Mouse (Mus musculus): ENCODE data around the gene Ctsl. TPM values are rescaled to one million over a fixed set of nuclear protein-coding genes. Genes with fewer than 3 reads are reported as not detected.

Ctsl gene
- polyA plus RNA-seq, 1 experiment from 2014 or later, result 125 TPM

DNA sequence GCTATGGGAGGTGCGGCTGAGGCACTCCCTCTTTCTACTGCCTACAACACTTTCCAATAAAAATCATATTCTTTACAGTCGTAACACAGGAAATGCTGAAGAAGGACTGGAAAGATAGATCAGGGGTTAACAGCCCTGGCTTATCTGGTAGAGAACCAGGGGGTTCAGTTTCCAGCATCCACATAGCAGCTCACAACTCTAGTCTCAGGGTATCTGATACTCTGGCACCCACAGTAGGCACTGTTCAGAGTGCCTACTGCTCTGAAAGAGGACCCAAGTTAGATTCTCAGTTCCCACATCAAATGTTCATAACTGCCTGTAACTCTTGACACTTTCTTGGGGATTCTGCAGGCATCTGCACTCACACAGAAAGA lies 57.8 kb downstream of the Ctsl start:
- ATAC-seq (ENCODE audit: low read depth), result peak; percentile 39
- Histone ChIP-seq H3K27me3 (no peaks in the 10 kb centered on the region), H3K4me1 (replicated peaks) (peaks cover 43% of the 10 kb centered on the region), H3K4me3 (replicated peaks) (peak overlapping the region; percentile 70), H3K36me3 (peaks cover 6% of the 10 kb centered on the region), H3K9me3 (replicated peaks) (no peaks in the 10 kb centered on the region), H3K4me2 (peak overlapping the region; percentile 89), H3K27ac (peak overlapping the region; percentile 73), H3K9ac (peak overlapping the region; percentile 64)
- no peak for DNase-seq
- 0% methylated on average over 2 of the region's 2 CpGs for WGBS (ENCODE audit: insufficient replicate concordance)

DNA sequence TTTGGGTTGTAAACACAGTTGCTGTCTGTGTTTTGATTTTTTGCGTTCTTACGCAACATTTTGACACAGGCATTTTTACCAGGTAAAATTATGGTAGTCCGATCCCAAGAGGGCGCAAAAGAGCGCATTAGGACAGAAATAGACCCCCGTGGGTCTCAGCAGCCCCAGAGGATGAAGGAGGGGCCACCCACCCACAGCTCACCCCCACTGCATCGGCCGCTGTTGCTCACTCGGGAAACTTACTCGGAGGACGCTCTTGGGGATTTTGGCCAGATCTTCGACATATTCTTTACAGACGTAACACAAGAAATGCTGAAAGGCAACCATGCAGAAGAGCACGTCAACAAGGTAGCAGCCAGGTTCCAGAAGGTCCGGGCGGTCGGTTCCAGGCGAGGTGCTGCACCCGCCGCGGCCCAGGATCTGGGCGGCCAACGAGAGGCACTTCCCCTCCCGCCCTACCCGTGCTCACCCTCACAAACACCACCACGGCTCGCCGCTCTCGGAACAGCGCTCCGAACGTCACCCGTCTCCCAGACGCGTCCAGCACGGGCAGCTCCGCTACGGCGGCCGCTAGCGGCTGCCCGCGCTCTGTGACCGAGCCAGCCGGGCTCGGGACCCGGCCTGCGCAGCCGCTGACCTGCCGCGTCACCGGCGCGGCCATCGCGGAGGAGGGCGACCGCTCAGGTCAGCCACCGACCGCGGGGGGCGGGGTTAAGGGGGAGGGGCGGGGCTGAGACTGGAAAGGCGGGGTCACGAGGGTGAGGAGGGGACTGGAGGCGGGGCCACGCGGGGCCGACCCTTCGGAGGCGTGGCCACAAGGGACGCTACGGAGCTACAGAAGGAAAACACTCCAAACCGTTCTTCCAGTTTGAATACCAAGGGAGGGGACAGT lies 58.4 kb downstream of the Ctsl start, which contains the start of gene Aaed1:
Aaed1 (minus strand) TSS at position 687 of the 892 bp plus-strand sequence.
- peaks cover 45% of the 10 kb centered on the region for H3K4me1 ChIP-seq (replicated peaks)
- ATAC-seq (ENCODE audit: low read depth) (peak; percentile 94), DNase-seq (peak; percentile 78)
- WGBS (ENCODE audit: insufficient replicate concordance), result under 1% methylated on average over 74 of the region's 74 CpGs
- no peaks in the 10 kb centered on the region for H3K9me3 ChIP-seq (replicated peaks)
- H3K4me2 ChIP-seq, result peak within 1 kb of the TSS; percentile 89
- peak within 1 kb of the TSS; percentile 84 for H3K9ac ChIP-seq
- H3K4me3 ChIP-seq (replicated peaks), result peak within 1 kb of the TSS; percentile 70
- H3K36me3 ChIP-seq, result peaks cover 12% of the 10 kb centered on the region
- H3K27me3 ChIP-seq, result no peaks in the 10 kb centered on the region
- H3K27ac ChIP-seq, result peak within 1 kb of the TSS; percentile 92

DNA sequence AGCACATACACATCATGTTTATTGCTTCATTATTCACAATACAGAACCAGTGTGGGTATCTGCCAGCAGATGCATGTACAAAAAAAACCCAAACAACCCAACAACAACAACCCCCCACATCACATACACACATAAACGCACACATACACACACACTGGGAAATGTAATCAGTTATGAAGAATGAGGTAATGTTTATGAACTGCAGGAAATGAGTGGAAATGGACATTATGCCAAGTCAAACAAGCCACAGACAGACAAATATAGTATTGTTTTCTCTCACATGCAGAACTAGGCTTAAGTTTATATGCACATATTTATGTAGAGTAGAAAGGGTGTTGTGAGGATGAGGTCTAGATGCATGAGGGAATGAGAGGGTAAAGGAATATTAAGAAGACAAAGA lies 59.4 kb downstream of the Ctsl start:
- ATAC-seq (ENCODE audit: low read depth) (no peak), DNase-seq (no peak)
- peak overlapping the region; percentile 84; the same call in 1 of the 2 replicates for H3K9ac ChIP-seq
- peak overlapping the region; percentile 92; the same call in 1 of the 2 replicates for H3K27ac ChIP-seq
- H3K9me3 ChIP-seq (replicated peaks), result no peaks in the 10 kb centered on the region
- peaks cover 17% of the 10 kb centered on the region for H3K36me3 ChIP-seq
- H3K27me3 ChIP-seq, result no peaks in the 10 kb centered on the region
- peak overlapping the region; percentile 70 for H3K4me3 ChIP-seq (replicated peaks)
- peak overlapping the region; percentile 89 for H3K4me2 ChIP-seq
- WGBS (ENCODE audit: insufficient replicate concordance), result 66% methylated on average over 1 of the region's 1 CpGs
- H3K4me1 ChIP-seq (replicated peaks), result peaks cover 48% of the 10 kb centered on the region

DNA sequence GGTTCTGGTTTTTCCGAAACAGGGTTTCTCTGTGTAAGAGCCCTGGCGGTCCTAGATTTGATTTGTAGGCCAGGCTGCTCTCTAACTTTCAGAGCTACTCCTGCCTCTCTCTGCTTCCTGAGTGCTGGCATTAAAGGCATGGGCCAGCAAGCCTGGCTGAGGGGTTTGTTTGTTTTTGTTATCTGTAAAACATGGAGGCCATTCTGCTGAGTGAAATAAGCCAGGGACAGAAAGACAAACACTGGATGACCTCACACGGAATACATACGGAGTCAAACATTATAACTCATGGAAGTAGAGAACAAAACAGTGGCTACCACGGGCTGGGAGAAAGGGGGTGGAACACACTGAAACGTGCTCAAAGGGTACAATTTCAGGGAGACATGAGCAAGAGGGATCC lies 60.1 kb downstream of the Ctsl start:
- DNase-seq, result no peak
- no peak overlapping the region for H3K9ac ChIP-seq
- 57% methylated on average over 6 of the region's 6 CpGs for WGBS (ENCODE audit: insufficient replicate concordance)
- 0 out of 2 replicates have a peak overlapping the region, but pooled peaks have one; percentile 29 for H3K27ac ChIP-seq
- no peaks in the 10 kb centered on the region for H3K9me3 ChIP-seq (replicated peaks)
- H3K27me3 ChIP-seq, result no peaks in the 10 kb centered on the region
- peak overlapping the region; percentile 9 for H3K4me3 ChIP-seq (replicated peaks)
- peak overlapping the region; percentile 89 for H3K4me2 ChIP-seq
- H3K4me1 ChIP-seq (replicated peaks), result peaks cover 46% of the 10 kb centered on the region
- peaks cover 17% of the 10 kb centered on the region for H3K36me3 ChIP-seq
- no peak for ATAC-seq (ENCODE audit: low read depth)

- H3K9me3 ChIP-seq (replicated peaks), result no peaks in the 10 kb centered on the region
- no peak overlapping the region; the same call in 1 of the 2 replicates for H3K9ac ChIP-seq
- peaks cover 47% of the 10 kb centered on the region for H3K4me1 ChIP-seq (replicated peaks)
- 11% methylated on average over 11 of the region's 11 CpGs for WGBS (ENCODE audit: insufficient replicate concordance)
- DNase-seq (no peak), ATAC-seq (ENCODE audit: low read depth) (no peak)
- peak overlapping the region; percentile 89 for H3K4me2 ChIP-seq
- H3K36me3 ChIP-seq, result peaks cover 17% of the 10 kb centered on the region
- H3K27me3 ChIP-seq, result no peaks in the 10 kb centered on the region
- no peak overlapping the region for H3K27ac ChIP-seq
- H3K4me3 ChIP-seq (replicated peaks), result no peak overlapping the region
Observed at GRCm38 (mm10) chr13:64309842-64310241, 60.8 kb downstream of the Ctsl start.

Other genes with a start within 250 kb of the Ctsl start
- gene Slc35d2, start 241.5 kb downstream of the Ctsl start, polyA plus RNA-seq (2015; fragmentation: Nextera tagmentation; extraction: Ambion mirVana), result 5.6 and 6.0 TPM in 2 replicates
- gene Zfp367, start 217.7 kb downstream of the Ctsl start, polyA plus RNA-seq (2015; fragmentation: Nextera tagmentation; extraction: Ambion mirVana), result 21.9 and 25.7 TPM in 2 replicates
- 7.5 and 9.1 TPM in 2 replicates for gene Habp4, start 209.1 kb downstream of the Ctsl start, polyA plus RNA-seq (2015; fragmentation: Nextera tagmentation; extraction: Ambion mirVana)
- 6.9 and 8.9 TPM in 2 replicates for gene Cdc14b, start 95.6 kb downstream of the Ctsl start, polyA plus RNA-seq (2015; fragmentation: Nextera tagmentation; extraction: Ambion mirVana)
- 21.6 and 25.1 TPM in 2 replicates for gene Aaed1, start 58.2 kb downstream of the Ctsl start, polyA plus RNA-seq (2015; fragmentation: Nextera tagmentation; extraction: Ambion mirVana)
- gene Cdk20, start 61.4 kb upstream of the Ctsl start, polyA plus RNA-seq (2015; fragmentation: Nextera tagmentation; extraction: Ambion mirVana), result 3.7 and 3.8 TPM in 2 replicates
- not detected in 2 replicates for gene Fam240b, start 126.9 kb upstream of the Ctsl start, polyA plus RNA-seq (2015; fragmentation: Nextera tagmentation; extraction: Ambion mirVana)

Measured in liver, embryonic 13.5 days (tissue).